Mouse (Mus musculus) CH12.LX (cell line): ENCODE measurements around the gene Cdk14.

ENCODE experiments used
- BHLHE40 ChIP-seq: IDR thresholded peaks from 2 replicates; pipeline ENCODE4 v1.6.1; 2011; ENCODE audit warnings: mild to moderate bottlenecking, low read depth, low read length, improper control_type of control experiment
- CTCF ChIP-seq, 2 experiments: IDR thresholded peaks in 1 of 2; conservative IDR thresholded peaks in 1 of 2; 2 replicates each; pipeline ENCODE4 v1.5.1; 2011 to 2012; ENCODE audit warnings: low read depth in 2 of 2, low read length in 2 of 2, improper control_type of control experiment in 1 of 2, inconsistent platforms in 1 of 2, mild to moderate bottlenecking in 1 of 2, moderate library complexity in 1 of 2
- E2F4 ChIP-seq: IDR thresholded peaks from 2 replicates; pipeline ENCODE4 v1.6.1; 2011; ENCODE audit warnings: low read depth, low read length, improper control_type of control experiment; ENCODE audit not compliant: insufficient replicate concordance
- ETS1 ChIP-seq: conservative IDR thresholded peaks from 2 replicates; pipeline ENCODE4 v1.6.1; 2012; ENCODE audit warnings: low read depth, mild to moderate bottlenecking, inconsistent platforms, low read length, improper control_type of control experiment, moderate library complexity
- JUND ChIP-seq: conservative IDR thresholded peaks from 2 replicates; pipeline ENCODE4 v1.6.1; 2011; ENCODE audit warnings: low read depth, low read length, improper control_type of control experiment
- KAT2A ChIP-seq: IDR thresholded peaks from 2 replicates; pipeline ENCODE4 v1.6.1; 2012; ENCODE audit warnings: low read length, improper control_type of control experiment, inconsistent platforms; ENCODE audit not compliant: insufficient replicate concordance
- MAZ ChIP-seq: IDR thresholded peaks from 2 replicates; pipeline ENCODE4 v1.6.1; 2012; ENCODE audit warnings: low read depth, mild to moderate bottlenecking, inconsistent platforms, low read length, improper control_type of control experiment, moderate library complexity
- POLR2A ChIP-seq: IDR thresholded peaks from 2 replicates; pipeline ENCODE4 v1.6.1; 2011; ENCODE audit warnings: low read depth, mild to moderate bottlenecking, improper control_type of control experiment, low read length
- RAD21 ChIP-seq: IDR thresholded peaks from 2 replicates; pipeline ENCODE4 v1.6.1; 2011; ENCODE audit warnings: low read depth, mild to moderate bottlenecking, low read length, improper control_type of control experiment, moderate library complexity
- SIN3A ChIP-seq: IDR thresholded peaks from 2 replicates; pipeline ENCODE4 v1.6.1; 2012; ENCODE audit warnings: low read length, improper control_type of control experiment, inconsistent platforms
- SMC3 ChIP-seq: IDR thresholded peaks from 2 replicates; pipeline ENCODE4 v1.6.1; 2011; ENCODE audit warnings: low read depth, low read length, improper control_type of control experiment
- TCF12 ChIP-seq: IDR thresholded peaks from 2 replicates; pipeline ENCODE4 v1.6.1; 2014; ENCODE audit warnings: low read depth, mild to moderate bottlenecking, inconsistent platforms, low read length, improper control_type of control experiment
- ZC3H11A ChIP-seq: IDR thresholded peaks from 2 replicates; pipeline ENCODE4 v1.6.1; 2012; ENCODE audit warnings: low read depth, mild to moderate bottlenecking, inconsistent platforms, low read length, improper control_type of control experiment

DNA sequence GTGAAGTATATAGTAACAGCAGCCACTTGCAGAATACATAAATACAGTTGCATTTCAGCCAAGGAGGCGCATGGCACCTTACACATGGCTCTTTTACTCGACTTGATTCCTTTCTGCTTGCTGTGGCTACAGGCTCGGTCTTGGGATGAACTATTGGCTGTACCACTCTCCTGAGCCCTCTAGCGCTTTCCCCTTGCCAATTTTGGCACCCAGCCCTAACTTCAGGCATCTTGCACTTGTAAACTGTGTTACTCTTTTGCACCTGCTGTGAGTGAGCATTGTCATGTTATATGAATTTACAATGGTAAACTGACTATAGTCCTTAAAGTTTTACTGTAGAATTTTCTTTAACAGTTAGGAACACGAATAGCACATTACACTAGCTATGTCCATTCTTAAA, 603.1 kb downstream of the Cdk14 start:
- TF ChIP-seq ZC3H11A (no peak), POLR2A (no peak), BHLHE40 (no peak), SIN3A (no peak), TCF12 (no peak), SMC3 (no peak), ETS1 (no peak), MAZ (no peak), KAT2A (no peak), JUND (no peak), CTCF (conservative IDR thresholded peaks at IDR 0.05 in 1 of 2, IDR thresholded peaks at IDR 0.05 in 1 of 2; ENCODE audit: low read depth in 2 of 2, low read length in 2 of 2) (no peak), RAD21 (no peak), E2F4 (no peak)
